Mouse (Mus musculus) left cerebral cortex, adult 8-10 months (tissue): ENCODE measurements around the gene Grhpr. TPM values are rescaled to one million over a fixed set of nuclear protein-coding genes. Genes with fewer than 3 reads are reported as not detected.
A peak's percentile ranks its signal among the peaks of the same experiment; 100 is the strongest.
"Not testable (repeated sequence)": the region's sequence is repeated elsewhere in the genome, so short reads cannot be mapped to it uniquely, and the experiment has no call there.

ENCODE experiments used
- DNase-seq, 2 experiments: peaks; one replicate each; pipeline ENCODE4 v3.0.0; 2022; ENCODE audit warnings: low spot score in 2 of 2
- total RNA-seq, 4 experiments: library from RNA; stranded (reverse); gene quantifications; 2 replicates each; pipeline ENCODE4 v1.2.4; 2022

Gene Grhpr
- total RNA-seq, result 10 to 100 TPM; 31.7 to 36.2 (median 33.1) TPM

DNA sequence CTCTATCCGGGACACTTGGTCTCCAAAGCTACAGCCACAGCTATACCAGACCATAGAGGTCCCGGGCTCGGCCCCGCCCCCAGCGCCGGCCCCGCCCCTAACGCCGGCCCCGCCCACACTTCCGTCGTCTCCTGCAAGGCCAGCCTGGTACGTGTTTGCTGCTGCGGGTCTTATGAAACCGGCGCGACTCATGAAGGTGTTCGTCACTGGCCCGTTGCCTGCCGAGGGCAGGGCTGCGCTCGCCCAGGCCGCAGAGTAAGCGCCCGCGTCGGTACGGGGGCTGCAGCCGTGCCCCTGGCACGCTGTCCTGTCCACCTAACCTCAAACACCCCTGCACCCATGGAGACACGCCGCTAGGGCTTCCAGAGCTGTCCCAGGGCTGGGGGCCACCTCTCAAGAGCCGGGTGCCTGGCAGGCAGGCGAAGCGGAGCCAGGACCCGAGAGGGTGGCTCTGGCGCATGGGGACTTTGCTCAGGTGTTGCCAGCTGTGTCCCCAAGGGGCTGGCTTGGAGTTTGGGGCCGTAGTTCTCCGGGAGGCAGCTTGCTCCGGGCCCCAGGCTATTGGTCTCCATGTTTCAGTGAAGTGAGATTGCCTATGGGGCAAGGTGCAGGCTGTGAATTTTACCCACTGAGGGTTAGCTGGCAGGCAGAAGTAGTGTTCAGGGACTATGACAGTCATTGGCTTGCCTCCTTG is at the start of gene Grhpr:
TSS of gene Grhpr (plus strand) at position 116 of the 694 bp plus-strand sequence.
- DNase-seq, result peak; percentile 57 to 72

DNA sequence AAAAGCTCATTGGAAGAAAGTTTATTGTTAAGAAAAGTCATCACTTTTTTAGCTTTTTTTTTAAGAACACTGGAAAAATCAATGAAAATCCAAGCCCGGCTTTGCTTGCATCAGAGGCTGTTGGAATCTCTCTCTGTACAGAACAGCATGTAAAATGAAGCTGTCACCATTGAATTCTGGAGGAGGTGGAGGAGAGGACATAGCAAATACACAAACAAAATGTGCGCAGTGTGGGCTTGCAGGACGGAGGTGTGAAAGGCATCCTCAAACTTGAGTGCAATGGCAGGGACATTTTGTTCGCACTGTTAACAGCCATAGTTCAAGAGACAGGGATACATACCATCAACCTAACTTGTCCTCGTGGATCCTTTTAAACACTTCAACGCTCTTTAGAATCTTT is 49.5 kb upstream of the Grhpr start:
- DNase-seq, result no peak

DNA sequence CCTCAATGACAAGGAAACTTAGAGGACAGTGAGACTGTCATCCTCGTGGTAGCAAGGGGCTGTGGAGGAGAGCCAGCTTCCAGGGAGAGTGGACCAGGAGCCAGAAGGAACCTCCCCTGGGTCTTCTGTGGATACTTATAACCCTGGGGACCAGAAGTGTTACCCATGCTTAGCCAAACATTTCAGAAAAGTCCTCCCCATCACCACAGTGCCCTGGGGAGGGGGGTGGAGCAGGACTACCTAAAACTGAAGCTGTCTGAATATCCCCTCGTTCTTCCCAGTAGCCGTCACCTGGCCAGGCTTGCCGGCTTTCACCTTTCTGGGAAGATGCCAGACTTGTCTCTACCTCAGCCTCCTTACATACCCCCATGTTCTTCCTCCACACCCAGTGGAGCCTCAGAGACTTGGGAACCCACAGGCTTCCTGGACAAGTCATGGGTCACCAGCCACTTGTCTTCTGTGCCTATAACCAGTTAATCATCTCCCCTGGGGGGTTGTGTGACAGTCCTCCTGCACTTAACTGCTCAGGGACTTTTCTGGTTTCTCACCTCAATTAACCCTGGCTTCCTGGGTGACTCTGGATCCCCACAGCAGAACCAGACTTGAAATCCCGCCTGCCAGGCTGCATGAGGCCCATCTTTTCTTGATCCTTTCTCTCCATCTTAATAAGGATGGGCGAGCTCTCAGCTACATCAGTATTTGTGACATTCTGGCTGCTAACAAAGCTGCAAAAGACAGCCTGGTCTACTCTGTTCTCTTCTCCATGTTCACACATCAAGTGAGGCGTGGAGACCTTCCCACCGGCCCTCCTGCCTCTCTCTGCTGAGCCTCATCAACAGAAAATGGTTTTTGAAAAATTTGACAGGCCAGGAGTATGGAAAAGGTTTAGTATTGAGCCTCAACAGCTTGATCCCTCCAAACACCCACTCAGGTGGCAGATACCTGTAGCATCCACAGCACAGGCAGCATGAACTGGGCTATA is 42.5 kb upstream of the Grhpr start:
- no peak for DNase-seq

- DNase-seq, result no peak
Measured at GRCm38 (mm10) chr4:44939576-44940249, 41.5 kb upstream of the Grhpr start.

GRCm38 (mm10) chr4:44940286-44940685 is 40.9 kb upstream of the Grhpr start:
- DNase-seq, result no peak

DNA sequence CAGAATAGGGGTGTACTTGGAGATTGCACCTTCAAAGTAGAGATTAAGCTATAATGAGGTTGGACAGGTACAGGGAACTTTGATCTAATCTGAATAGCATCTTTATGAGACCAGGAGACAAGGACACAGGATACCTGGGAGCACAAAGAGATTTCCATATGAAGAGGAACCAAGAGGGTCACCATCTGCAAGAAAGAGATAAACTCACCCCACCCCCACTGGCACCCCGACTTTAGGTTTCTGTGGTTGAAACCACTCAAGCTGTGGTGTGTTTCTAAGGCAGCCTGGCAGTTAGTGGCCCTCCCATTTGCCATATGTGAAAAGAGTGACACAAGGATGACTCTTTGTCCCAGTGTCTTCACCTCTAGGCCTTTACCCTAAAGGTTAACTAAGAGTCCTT is 39.0 kb upstream of the Grhpr start:
- no peak for DNase-seq

GRCm38 (mm10) chr4:44943480-44943879 is 37.7 kb upstream of the Grhpr start:
- DNase-seq, result no peak

GRCm38 (mm10) chr4:44944426-44945075 is 36.6 kb upstream of the Grhpr start:
- no peak for DNase-seq

- DNase-seq, result not testable (repeated sequence)
Measured at GRCm38 (mm10) chr4:44946126-44946525, 35.1 kb upstream of the Grhpr start.

DNA sequence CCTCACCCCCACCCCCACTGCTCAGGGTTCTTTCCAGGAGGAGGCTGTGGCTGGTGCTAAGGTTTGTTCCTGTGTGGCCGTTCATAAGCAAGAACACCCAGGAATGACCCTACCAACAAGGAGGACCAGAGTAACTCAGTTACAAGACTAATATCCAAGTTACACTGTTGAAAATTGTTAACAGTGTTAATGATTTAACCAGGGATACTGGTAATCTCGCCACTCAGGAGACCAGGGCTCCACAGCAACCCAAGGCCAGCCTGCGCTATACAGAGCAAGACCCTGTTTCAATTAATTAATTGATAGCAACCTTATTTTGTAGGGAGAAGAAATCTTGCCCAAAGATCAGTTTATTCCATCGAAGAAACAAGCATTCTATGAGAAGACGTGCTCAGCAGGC is 33.7 kb upstream of the Grhpr start:
- DNase-seq, result no peak

GRCm38 (mm10) chr4:44948314-44948713 is 32.9 kb upstream of the Grhpr start:
- no peak for DNase-seq

DNA sequence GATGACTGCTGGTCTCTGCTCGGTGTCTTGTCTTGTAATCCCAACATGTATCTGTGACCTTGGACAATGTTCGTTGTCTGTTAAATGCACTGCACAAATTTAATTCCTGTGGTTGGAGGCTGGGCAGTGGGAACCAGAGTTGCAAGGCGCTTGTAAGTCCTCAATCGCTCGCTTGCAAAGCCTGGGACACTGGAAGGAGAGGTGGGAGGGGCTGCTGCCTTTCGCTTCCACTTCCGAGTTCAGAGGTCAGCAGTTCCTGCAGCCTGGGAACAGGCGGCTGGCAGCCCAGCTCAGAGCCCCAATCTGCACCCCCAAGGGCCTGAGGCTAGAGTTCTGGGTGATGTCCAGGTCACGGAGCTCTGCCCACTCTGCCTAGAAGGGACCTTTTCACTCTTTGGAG is 28.2 kb upstream of the Grhpr start:
- DNase-seq, result no peak

GRCm38 (mm10) chr4:44958776-44959175 is 22.4 kb upstream of the Grhpr start:
- no peak for DNase-seq

DNA sequence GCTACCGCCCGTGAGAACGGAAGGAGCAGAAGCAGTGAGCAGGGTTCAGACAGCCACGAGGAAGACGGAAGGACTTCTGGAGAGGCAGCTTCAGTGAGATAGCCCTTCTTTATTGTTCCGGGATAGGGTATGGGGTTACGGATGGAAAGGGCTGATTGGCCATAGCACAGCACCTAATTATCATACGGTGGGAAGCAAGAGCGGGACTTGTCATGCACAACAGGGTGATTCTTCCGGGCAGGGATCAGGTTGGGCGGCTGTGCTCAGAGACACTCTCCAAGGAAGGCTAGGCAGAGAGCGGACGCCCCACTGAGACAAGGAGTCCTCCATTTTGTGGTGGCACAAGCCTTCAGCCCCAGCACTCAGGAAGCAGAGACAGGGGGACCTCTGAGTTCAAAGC is 22.0 kb upstream of the Grhpr start:
- DNase-seq, result no peak

DNA sequence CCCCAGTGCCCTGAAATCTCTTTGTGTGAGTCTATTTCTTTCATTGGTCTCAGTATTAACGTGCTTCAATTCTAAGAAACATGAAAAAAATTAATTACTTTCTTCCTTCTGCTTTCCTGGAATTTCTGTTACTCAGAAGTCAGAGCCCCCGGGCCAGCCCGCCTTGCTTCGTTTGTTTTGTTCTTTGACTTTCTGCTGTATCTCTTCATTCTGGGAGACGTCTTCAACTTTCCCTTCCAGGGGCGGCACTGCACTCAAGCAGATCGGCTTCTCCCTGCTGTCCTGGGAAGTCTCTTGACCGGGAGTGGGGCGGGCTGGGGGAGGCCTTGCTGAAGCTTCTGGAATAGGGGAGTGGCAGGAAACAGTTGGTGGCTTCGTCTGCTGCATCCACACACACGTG is 18.0 kb upstream of the Grhpr start:
- no peak for DNase-seq

DNA sequence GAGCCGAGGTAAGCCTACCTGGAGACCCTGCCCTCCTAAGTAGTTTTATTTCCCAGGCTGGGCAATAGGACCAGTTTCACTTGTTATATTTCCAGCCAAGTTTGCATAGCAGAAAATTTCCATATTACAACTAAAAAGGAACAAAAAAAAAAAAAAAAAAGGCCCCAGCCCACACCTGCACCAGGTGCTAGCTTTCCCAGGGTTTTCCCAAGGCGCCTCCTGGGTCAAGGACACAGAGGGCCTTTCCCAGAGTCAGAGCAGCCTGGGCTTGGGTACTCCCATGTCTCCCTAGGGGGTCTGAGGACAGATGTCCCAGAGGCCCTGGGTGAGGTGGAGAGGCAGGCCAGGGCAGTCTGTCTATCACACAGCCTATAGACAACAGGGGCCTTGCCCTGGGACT is 16.0 kb upstream of the Grhpr start:
- no peak for DNase-seq

GRCm38 (mm10) chr4:44965736-44966135 is 15.5 kb upstream of the Grhpr start:
- no peak for DNase-seq

DNA sequence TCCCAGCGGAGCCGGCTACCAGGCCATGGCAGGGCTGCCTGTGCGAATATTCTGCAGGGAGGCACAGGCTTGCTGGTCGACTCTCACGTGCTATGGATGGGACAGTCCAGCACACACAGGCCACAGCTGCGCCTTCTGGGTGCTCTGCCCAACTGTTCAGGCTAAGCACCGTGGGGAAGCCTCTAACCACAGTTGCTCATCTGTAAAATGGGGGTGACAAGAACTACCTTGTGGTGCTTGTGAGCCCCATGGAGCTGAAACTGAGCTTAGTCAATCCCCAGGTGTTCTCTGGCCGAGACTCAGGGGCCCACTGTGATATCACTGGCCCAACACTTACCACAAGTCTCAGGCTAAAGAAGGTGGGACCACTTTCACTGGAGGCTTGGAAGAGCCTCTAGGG is 13.8 kb upstream of the Grhpr start:
- no peak for DNase-seq

DNA sequence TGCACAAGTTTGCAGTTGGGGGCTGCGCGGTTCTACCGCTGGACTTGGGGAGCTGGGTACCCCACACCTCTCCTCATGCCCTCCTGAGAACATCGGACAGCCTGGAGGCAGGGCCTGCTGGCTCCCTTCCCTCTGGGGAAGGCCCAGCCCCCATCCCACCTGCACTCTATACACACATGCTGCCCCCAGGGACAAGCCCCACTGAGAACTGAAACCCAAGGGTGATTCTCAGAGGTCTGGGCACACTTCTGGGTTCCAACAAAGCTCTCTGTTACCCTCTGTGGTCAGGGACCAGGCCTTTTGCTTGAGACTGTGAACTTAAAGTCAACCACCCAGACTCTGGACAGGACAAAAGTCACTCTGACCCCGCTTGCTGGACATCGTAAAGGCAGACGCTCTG is 11.1 kb upstream of the Grhpr start:
- no peak for DNase-seq

DNA sequence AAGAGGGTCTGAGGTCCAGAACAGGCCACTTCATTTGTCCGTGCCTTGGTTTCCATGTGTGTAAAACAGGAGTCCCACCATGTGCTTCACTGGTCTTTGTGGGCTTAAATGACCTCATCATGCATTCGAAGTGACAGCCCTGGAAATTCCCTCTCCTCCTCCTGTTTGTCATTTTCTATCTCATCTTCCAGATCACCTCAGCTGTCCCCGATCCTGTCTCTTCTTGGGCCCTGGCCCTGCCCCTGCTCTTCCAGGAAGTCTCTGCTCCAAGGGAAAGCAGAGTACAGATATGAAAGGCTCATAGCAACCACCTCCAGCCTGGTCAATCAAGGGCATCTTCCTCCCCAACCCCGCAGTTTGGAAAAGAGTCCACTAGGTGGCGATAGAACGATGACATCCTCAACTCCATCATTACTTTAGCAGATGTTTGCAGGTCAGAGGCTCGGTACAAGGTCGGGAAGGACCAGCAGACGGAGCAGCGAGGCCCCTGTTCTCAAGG is 10.5 kb upstream of the Grhpr start:
- DNase-seq, result no peak

- peak; percentile 88 to 90 for DNase-seq
Measured at GRCm38 (mm10) chr4:44973450-44973849, 7.7 kb upstream of the Grhpr start.
